ENCODE assay signal across 9 mouse cellular contexts in the genomic region with DNA sequence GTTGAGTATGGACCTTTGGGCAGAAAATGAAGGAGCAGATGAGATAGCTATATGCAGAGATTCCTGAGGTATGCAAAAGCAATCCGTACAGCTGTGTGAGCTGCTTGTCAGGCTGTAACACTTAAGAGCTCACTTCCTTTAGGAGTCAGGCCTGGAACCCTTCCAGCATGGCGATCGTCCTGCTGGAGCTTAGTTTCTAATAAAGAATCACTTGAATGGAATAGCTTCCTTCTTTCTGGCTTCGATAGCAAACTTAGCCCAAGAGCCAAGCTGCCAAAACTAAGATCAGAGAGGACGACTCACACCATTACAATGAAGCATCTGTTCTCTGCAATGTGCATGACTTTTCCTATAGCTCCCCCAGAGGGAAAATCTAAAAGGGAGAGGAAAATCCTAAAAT.
DNase-seq lines count a peak whose midpoint lies in the region; ATAC-seq and TF ChIP-seq lines count a peak whose summit lies in the region.
"Had no signal": no experiment of that assay in that cellular context is flagged by ENCODE, and none has a peak within 500 bp of the region (broad histone marks: within the 10 kb centered on the region; RNA-seq: fewer than 3 reads in every experiment).

No protein-coding gene starts in this region.

- TF ChIP-seq CTCF in forebrain, postnatal 0 days (IDR thresholded peaks at IDR 0.05; ENCODE audit: low read depth): no peak

- ATAC-seq in forebrain, postnatal 0 days: peak; percentile 63
- ATAC-seq in forebrain, embryonic 15.5 days (replicated peaks): no peak

- H3K36me3 ChIP-seq in forebrain, postnatal 0 days (ENCODE audit: insufficient read depth): no peaks in the 10 kb centered on the region
- H3K36me3 ChIP-seq in forebrain, embryonic 15.5 days: no peaks in the 10 kb centered on the region

- no peak overlapping the region for H3K4me2 ChIP-seq in forebrain, postnatal 0 days (ENCODE audit: low read depth)
- H3K4me2 ChIP-seq in forebrain, embryonic 15.5 days (replicated peaks): no peak overlapping the region

- DNase-seq in forebrain, postnatal 0 days: peak; percentile 6
- DNase-seq in left cerebral cortex, postnatal 10 days (ENCODE audit: extremely low spot score in 1 of 2, low spot score in 2 of 2): peak; percentile 2 to 24
- DNase-seq in left cerebral cortex, adult 8-10 months (ENCODE audit: low spot score in 2 of 2): no peak
- peak; percentile 51 for DNase-seq in Muller cell, postnatal 12 days (ENCODE audit: inconsistent ontology term)
- peak; percentile 14 for DNase-seq in heart, postnatal 4 days
- no peak for DNase-seq in adrenal gland, adult 18-20 months (ENCODE audit: low spot score in 2 of 2)
- DNase-seq in thymus, postnatal 25 days: no peak

- H3K4me3 ChIP-seq in forebrain, postnatal 0 days (ENCODE audit: low read depth, low read length): no peak overlapping the region
- no peak overlapping the region for H3K4me3 ChIP-seq in forebrain, embryonic 15.5 days

- WGBS in forebrain, postnatal 0 days: 34% methylated on average over 5 of the region's 5 CpGs
- 39% methylated on average over 5 of the region's 5 CpGs for WGBS in forebrain, embryonic 15.5 days

- intact Hi-C loops in left cerebral cortex, postnatal 10 days (cut with DNase I): no loop called here

- no peak overlapping the region for H3K27ac ChIP-seq in forebrain, postnatal 0 days (ENCODE audit: low read depth, low read length)
- no peak overlapping the region for H3K27ac ChIP-seq in forebrain, embryonic 15.5 days (replicated peaks)
- H3K27ac ChIP-seq: macrophage had no signal

- H3K9me3 ChIP-seq in forebrain, postnatal 0 days (ENCODE audit: low read length): no peaks in the 10 kb centered on the region
- H3K9me3 ChIP-seq in forebrain, embryonic 15.5 days: no peaks in the 10 kb centered on the region

- no peaks in the 10 kb centered on the region for H3K4me1 ChIP-seq in forebrain, postnatal 0 days (ENCODE audit: insufficient read depth)
- no peaks in the 10 kb centered on the region for H3K4me1 ChIP-seq in forebrain, embryonic 15.5 days

- no peak overlapping the region for H3K9ac ChIP-seq in forebrain, postnatal 0 days
- no peak overlapping the region for H3K9ac ChIP-seq in forebrain, embryonic 15.5 days (replicated peaks)

- no peaks in the 10 kb centered on the region for H3K27me3 ChIP-seq in forebrain, postnatal 0 days (ENCODE audit: insufficient read depth, low read length)
- H3K27me3 ChIP-seq in forebrain, embryonic 15.5 days: no peaks in the 10 kb centered on the region

Comparison
In these comparisons a context has a peak if more than half of its experiments do, and no peak if none do; other contexts are left out.
1. DNase-seq: peak in forebrain, postnatal 0 days (single experiment), left cerebral cortex, postnatal 10 days (2 of 2), Muller cell, postnatal 12 days (single experiment) and heart, postnatal 4 days (single experiment); none in left cerebral cortex, adult 8-10 months (0 of 2), adrenal gland, adult 18-20 months (0 of 2) and thymus, postnatal 25 days (single experiment).